Mouse (Mus musculus) layer of hippocampus, postnatal 36 days (tissue): ENCODE data around the gene Hist1h1c. TPM values are rescaled to one million over a fixed set of nuclear protein-coding genes. Genes with fewer than 3 reads are reported as not detected.
A peak's percentile ranks its signal among the peaks of the same experiment; 100 is the strongest.

Source experiments
- DNase-seq, 2 experiments: peaks; one replicate each; pipeline ENCODE4 v3.0.0; 2022
- total RNA-seq, 2 experiments: library from RNA; stranded (reverse); gene quantifications; 2 replicates each; pipeline ENCODE4 v1.2.3; 2021

Gene Hist1h1c
- total RNA-seq, 2 experiments from 2014 or later = 52.8 to 55.3 TPM

GRCm38 (mm10) chr13:23746201-23747080 is 7.8 kb downstream of the Hist1h1c start, which contains the start of gene Hist1h2bb:
Gene Hist1h2bb, plus strand, starts transcription at chr13:23746734.
- DNase-seq = peak; percentile 74 to 76

GRCm38 (mm10) chr13:23747081-23747891 is 8.7 kb downstream of the Hist1h1c start:
- no peak for DNase-seq

DNA sequence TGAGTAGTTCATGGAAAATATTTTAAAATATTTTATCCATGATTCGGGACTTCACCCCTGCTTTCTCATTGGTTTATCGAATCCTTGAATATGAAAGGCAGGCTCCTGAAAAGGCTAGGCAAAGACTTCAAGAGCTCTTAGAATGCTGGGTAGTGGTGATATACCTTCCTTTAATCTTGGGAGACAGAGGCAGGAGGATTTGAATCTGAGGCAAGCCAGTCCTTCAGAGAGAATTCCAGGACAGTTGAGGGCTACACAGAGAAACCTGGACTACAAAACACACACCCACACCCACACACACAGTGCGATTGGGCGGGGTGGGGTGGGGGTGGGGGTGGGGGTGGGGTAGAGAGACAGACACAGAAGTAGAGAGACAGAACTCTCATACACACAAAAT is 9.3 kb downstream of the Hist1h1c start:
- no peak for DNase-seq

DNA sequence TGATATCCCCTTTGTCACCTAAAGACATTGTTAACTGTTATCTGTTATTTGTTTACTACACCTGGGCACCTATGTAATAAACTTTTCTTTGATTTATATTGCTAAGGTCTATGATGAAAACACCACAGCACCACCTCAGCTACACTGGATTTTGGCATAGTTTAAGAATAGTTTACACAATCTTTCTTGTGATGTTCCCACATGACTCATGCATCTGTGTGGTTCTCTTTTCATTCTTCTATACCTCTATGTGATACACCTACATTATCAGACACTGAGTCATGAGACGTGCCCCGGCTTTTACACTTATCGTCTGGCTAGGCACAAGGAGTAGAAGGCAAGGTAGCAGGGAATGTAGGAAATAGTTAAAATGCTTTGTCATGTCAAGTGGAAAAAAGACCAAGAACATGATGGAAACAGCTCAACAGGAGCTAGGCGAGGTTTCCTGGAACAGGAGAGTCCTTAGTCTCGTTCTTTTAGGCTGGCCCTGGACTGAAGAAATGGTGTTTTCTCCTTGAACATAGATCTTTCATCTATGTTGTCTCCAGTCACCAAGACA is 11.0 kb downstream of the Hist1h1c start:
- DNase-seq = no peak

GRCm38 (mm10) chr13:23750839-23751477 is 12.3 kb downstream of the Hist1h1c start, which contains the start of gene Hist1h2ab:
Gene Hist1h2ab, plus strand, starts transcription at chr13:23751126.
- peak; percentile 41 to 43 for DNase-seq

- no peak for DNase-seq
Measured at GRCm38 (mm10) chr13:23751478-23751956, 12.9 kb downstream of the Hist1h1c start.

DNA sequence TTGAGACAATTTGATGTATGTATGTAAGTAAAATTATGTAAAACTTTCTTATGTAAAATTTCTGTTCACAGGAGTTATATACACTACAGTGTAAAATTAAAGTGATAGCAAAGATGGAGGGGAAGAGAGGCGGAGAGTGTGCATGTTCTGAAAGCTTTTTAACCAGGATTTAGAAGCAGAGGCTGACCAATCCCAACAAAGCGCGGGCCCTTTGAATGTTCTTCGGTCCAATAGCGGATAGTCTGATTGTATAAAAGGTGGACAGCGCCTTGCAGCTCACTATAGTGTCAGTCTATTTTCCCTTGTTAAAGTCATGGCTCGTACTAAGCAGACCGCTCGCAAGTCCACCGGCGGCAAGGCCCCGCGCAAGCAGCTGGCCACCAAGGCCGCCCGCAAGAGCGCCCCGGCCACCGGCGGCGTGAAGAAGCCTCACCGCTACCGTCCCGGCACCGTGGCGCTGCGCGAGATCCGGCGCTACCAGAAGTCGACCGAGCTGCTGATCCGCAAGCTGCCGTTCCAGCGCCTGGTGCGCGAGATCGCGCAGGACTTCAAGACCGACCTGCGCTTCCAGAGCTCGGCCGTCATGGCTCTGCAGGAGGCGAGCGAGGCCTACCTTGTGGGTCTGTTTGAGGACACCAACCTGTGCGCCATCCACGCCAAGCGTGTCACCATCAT is 13.6 kb downstream of the Hist1h1c start, which contains the start of gene Hist1h3b:
Hist1h3b (plus strand) TSS at position 201 of the 675 bp plus-strand sequence.
- peak; percentile 85 to 86 for DNase-seq

DNA sequence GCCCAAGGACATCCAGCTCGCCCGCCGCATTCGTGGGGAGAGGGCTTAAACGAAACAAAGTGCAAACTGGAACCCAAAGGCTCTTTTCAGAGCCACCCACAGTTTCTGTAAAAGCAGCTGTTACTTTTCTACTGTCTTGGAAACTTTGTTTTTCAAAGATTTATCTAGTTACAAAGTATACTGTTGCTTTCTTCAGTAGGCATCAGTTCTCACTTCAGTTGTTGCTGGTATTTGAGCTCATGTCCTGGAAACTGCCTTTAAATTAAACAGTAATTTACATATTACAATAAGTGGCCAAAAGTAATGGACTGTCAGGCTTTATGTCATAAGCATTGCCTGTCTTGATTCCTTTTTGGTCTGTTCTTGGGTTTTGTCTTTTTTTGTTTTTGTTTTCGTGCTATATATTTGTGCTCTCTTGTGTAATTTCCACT is 14.1 kb downstream of the Hist1h1c start:
- DNase-seq = no peak

GRCm38 (mm10) chr13:23753314-23754078 is 14.9 kb downstream of the Hist1h1c start:
- DNase-seq = no peak

GRCm38 (mm10) chr13:23755000-23755399 is 16.4 kb downstream of the Hist1h1c start:
- no peak for DNase-seq

DNA sequence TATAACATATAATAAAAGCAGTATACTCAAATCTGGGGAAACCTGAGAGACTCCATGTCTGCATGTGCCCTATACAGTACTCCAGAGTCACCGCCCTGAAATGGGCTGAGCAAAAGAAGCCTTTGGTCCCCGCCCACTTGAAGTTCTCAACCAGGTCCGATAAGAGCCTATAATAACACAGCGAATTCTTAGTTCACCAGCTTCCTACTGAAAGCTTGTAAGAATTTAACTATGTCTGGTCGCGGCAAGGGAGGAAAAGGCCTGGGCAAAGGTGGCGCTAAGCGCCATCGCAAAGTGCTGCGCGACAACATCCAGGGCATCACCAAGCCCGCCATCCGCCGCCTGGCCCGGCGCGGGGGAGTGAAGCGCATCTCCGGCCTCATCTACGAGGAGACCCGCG is 18.2 kb downstream of the Hist1h1c start, which contains the start of gene Hist1h4b:
Hist1h4b (plus strand) TSS at position 224 of the 400 bp plus-strand sequence.
- DNase-seq = peak; percentile 82

- no peak for DNase-seq
Measured at GRCm38 (mm10) chr13:23757211-23757773, 18.7 kb downstream of the Hist1h1c start.

- no peak for DNase-seq
Measured at GRCm38 (mm10) chr13:23757921-23758320, 19.3 kb downstream of the Hist1h1c start.

- no peak for DNase-seq
Measured at GRCm38 (mm10) chr13:23759251-23759771, 20.7 kb downstream of the Hist1h1c start.

GRCm38 (mm10) chr13:23759916-23760239 is 21.3 kb downstream of the Hist1h1c start:
- DNase-seq = no peak

DNA sequence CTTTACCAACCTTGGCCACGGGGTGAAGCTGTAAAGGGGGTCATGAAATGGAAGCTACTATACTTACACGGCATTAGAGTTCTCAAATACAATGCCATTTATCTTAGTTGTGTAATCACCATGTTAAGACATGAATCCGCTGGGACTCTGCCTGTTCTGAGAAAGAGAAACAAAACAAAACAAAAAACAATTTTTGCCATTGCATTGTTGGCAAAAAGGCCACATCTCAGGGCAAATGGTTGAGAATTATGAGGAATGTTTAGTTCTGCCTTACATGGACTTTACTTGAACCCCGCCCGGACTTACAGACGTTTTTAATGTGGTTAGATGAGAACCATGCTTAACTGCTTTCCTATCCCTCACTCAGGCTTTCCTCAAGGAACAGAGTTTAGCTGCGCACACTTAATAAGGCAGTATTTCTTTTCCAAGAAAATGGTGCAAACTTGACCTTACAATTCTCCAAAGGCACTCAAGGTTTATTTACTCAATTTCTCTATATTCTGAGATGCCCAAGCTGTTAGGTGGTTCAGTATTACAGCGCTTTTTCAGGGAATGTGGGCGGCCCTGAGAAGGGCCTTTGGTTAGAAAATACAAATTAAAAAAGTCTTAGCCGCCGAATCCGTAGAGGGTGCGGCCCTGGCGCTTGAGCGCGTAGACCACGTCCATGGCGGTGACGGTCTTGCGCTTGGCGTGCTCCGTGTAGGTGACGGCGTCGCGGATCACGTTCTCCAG is 21.8 kb downstream of the Hist1h1c start:
- DNase-seq = no peak

GRCm38 (mm10) chr13:23760972-23761864 is 22.6 kb downstream of the Hist1h1c start, which contains the start of gene Hist1h4a:
Gene Hist1h4a, minus strand, starts transcription at chr13:23761230.
- peak; percentile 98 for DNase-seq
